Mouse (Mus musculus) urinary bladder, postnatal 14 days (tissue): ENCODE results near the gene Ttc26.
"Not testable (repeated sequence)": the region's sequence is repeated elsewhere in the genome, so short reads cannot be mapped to it uniquely, and the experiment has no call there.

Experiments used
- DNase-seq: peaks from one replicate; pipeline ENCODE4 v3.0.0; 2021; ENCODE audit warnings: low spot score

Gene Ttc26

GRCm38 (mm10) chr6:38456425-38456824 is 75.2 kb downstream of the Ttc26 start:
- DNase-seq: not testable (repeated sequence)

GRCm38 (mm10) chr6:38458075-38458474 is 76.8 kb downstream of the Ttc26 start:
- DNase-seq: no peak

GRCm38 (mm10) chr6:38469591-38469990 is 88.3 kb downstream of the Ttc26 start:
- DNase-seq: no peak
